Mouse (Mus musculus) gastrocnemius, postnatal 4 days (tissue): ENCODE results near the gene Kif17. TPM values are rescaled to one million over a fixed set of nuclear protein-coding genes. Genes with fewer than 3 reads are reported as not detected.

ENCODE experiments used
- DNase-seq, 2 experiments: peaks; one replicate each; pipeline ENCODE4 v3.0.0; 2021 to 2022; ENCODE audit warnings: low spot score in 2 of 2, mixed read lengths in 2 of 2
- total RNA-seq, 2 experiments: library from RNA; stranded (reverse); gene quantifications; 2 replicates each; pipeline ENCODE4 v1.2.3; 2021

Gene Kif17
- total RNA-seq, 2 experiments from 2014 or later = 0.34 TPM

GRCm38 (mm10) chr4:138259482-138259881 is 9.2 kb downstream of the Kif17 start:
- DNase-seq = no peak

DNA sequence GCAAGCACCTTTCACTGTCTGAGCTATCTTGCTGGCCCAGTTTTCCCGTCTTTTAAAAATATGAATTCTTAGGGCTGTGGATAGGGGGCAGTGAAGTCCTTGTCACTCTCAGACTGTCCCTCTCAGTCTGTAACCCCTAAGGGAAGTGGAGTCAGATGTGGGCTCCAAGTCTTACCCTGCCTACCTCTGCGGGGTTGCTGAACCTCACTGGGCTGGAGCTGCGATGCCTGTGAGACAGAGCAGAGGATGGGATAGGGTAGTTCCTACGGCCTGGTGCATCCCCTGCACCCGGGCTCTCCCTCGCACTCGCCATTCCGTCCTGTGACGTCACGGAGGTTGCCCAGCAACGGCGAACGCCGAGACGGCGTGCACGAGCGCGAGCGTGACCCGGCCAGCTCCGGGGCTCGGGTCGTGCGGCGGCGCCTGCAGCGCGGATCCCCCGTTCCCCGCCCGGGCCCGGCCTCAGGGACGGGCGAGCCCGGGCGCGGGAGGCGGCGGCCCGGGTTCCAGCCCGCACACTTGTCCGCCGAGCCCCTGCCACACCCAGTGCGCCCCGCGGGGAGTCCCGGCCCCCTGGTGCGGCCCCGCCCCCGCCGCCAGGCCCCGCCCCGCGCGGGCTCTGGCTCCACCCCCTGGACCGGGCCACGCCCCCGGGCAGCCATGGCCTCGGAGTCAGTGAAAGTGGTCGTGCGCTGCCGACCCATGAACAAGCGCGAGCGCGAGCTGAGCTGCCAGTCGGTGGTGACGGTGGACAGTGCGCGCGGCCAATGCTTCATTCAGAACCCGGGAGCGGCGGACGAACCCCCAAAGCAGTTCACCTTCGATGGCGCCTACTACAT is 11.8 kb downstream of the Kif17 start:
- peak; percentile 82 to 88 for DNase-seq

GRCm38 (mm10) chr4:138267869-138268268 is 17.6 kb downstream of the Kif17 start:
- DNase-seq = no peak

DNA sequence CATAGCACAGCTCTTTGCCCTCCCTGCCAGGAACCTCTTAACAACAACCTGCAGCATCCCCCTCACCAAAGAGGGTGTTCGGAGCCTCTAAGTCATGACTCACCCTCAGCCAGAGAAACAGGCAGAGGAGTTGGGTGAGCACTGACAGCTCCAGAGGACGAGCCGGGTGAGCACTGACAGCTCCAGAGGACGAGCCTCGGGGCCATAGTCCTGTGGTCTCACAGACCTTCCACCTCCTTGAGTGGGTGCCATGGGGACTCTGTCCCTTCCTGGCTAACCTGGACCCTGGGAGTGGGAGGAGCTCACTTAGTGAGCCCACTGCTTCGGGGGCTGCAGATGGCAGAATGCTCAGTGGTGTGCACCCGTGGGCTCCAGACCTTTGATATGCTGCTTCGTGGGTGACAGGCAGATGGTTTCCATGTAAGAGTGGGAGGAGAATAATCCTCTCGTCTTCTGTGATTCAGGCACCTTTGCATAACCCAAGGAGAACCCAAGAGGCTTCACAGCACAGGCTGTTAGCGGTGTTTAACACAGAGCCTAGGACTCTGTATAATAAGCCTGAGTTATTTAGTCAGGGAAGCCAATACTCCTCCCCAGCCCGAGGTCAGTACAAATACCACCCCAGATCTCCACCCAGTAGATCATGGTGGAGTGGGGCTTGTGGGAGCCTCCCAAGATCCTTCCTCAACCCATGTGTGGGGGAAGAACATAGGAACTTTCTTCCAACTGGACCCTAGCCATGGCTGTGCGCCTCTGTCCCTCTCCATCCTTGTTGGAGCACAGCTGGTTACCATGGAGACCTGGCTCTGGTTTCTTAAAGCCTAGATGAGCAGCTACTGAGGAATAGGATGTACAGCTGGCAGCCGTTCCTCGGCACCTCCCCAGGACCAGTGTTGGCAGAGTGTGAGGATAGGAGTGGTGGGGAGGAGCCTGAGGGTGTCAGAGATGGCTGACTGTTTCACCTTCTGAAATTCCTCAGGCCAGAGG is 22.1 kb downstream of the Kif17 start:
- DNase-seq = peak in 1 of 2 experiments; percentile 53

DNA sequence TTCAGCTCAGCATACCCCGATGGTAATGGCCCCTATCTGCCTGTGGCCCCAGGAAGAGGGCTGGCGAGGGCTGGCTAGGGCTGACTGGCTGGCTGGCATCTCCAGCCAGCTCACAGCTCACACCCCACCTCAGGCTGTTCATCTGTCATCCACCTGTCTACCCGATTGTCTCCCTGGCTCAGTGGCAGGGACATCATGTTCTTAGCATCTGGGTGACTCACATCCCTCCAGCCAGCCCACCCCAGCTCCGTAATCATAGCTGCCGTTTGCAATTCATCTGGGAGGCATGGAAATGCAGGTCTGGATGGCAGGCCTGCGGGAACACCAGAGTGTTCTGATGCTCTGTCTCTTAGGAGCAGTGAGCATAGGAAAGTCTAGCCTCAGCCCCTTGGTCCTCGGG is 28.1 kb downstream of the Kif17 start:
- no peak for DNase-seq

DNA sequence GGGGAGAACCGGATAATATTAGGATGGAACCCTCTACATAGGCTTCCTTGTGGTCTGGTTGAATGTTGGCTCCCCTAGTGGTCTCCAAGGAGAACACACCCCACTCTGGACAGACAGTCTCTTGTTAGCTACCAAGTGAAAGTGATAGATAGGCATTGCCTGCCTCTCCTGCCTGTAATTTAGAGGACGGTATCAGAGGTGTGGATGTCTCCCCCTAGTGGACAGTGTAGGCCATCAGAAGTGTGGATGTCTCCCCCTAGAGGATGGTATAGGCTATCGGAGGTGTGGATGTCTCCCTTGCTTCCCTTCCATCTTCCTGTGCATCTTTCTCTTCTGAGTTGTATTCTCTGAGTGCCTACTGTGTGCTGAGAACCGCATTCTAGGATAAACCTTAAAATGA is 32.6 kb downstream of the Kif17 start:
- DNase-seq = peak in 1 of 2 experiments; percentile 46

DNA sequence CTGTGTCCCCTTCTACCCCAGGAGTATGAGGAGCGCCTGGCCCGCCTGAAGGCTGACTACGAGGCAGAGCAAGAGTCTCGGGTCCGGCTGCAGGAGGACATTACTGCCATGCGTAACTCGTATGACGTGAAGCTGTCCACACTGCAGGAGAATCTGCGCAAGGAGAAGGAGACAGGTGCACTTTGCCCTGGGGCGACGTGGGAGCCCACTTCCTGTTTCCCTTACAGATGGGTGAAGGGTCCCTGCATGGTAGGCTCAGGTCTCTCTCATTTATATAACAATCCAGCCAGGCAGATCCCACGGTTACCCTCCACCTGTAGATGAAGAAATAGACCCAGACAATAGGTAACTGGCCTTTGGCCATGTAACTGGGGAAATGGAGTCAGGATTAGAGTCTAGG is 36.2 kb downstream of the Kif17 start:
- DNase-seq = no peak

- no peak for DNase-seq
These were observed 38.5 kb downstream of the Kif17 start for GRCm38 (mm10) chr4:138288691-138289090.

GRCm38 (mm10) chr4:138292028-138292427 is 41.8 kb downstream of the Kif17 start:
- DNase-seq = no peak

GRCm38 (mm10) chr4:138293261-138293948 is 43.2 kb downstream of the Kif17 start:
- no peak for DNase-seq

DNA sequence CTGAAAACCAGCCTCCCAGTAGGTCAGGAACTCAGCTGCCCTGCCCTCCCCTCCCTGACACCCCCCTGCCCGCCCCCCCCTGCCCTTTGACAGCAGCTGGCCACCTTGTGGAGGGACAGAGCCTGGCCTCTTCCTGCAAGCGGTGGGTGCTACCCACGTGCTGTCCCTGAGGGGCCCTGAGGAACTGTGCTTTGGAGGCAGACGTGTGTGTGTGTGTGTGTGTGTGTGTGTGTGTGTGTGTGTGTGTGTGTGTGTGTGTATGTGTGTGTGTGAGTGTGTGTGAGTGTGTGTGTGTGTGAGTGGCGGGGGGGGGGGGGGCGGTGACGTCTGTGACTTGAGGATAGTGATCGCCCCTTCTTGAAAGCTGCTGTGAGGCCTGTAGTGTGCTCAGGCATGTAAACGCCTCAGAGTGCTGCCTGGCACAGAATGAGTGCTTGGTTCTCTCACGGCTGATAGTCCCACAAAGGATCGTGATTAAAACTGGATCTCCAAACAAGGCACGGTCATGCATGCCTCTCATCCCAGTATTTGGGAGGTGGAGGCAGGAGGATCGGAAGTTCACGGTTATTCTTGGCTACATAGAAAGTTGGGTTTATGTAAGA is 43.8 kb downstream of the Kif17 start:
- DNase-seq = no peak

DNA sequence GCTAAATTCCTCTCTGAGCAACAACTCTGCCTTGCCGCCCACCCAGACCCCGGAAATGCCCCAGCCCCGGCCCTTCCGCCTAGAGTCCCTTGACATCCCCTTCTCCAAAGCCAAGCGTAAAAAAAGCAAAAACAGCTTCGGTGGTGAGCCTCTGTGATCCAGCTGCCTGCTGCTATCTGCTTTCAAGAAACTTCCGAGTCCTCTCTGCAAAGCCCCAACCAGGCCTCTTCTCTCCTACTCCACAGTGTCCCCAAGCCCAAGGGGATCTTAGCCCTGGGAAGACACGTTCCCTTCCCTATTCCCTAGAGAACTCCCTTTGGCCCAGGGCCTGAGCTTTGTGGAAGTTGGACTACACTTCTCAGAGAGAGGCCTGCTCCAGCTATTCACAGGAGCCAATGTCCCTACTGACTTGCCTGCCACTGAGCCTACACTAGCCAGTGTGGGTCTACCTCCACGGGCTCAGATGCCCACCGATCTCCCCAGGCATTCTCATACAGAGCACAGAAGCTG is 51.1 kb downstream of the Kif17 start:
- DNase-seq = no peak

- no peak for DNase-seq
These were observed 52.8 kb downstream of the Kif17 start for GRCm38 (mm10) chr4:138303011-138303410.

DNA sequence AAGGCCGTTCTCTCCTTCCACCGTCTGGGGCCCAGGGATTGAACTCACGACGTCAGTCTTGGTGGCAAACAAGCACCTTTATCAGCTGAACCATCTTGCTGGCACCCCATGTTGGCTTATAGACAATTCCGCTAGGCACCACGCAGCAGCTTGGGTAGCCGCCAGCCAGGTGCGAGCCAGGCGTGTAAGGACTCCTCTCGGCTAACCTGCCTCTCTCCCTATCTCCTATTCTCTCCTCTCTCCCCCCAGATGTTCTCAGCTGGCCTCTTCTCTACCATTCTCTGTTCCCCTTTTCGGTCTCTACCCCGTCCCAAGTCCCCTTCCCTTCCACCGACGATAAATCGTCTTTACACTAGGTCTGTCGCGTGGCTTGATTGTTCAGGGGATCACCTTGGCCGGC is 53.5 kb downstream of the Kif17 start:
- no peak for DNase-seq

DNA sequence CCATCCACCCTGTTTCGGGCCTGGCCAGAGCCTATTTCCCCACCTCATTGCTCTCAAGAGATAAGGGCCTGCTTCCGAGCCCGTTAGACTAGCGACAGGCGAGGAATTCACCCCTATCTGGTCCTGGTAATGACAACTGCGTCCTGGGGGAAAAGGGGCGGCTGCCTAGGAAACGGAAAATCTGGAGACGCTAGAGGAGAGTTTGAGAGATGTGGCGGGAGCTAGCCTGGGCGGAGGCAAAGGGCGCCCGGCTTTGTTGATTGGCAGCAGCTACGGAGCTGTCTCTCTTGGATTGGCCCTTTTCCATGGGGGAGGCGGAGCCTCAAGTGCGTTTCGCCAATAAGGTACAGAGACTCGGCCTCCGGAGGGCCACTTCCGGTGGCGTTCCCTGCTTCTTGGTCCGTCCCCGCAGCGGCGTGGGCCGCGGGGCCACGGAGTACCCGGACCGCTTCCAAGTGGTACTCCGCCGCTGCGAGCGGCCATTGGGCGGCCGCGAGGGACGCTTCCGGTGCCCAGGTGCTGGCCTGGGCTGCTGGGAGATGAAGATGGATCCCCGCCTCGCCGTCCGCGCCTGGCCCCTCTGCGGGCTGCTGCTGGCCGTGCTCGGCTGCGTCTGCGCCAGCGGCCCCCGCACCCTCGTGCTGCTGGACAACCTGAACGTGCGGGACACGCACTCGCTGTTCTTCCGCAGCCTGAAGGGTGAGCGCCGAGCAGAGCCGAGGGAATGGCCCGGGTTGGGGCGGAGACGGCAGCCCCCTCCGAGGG is 54.3 kb downstream of the Kif17 start, which contains the start of gene Ddost:
Gene Ddost (plus strand): TSS at position 391 of the 765 bp plus-strand sequence.
- peak; percentile 92 to 98 for DNase-seq

DNA sequence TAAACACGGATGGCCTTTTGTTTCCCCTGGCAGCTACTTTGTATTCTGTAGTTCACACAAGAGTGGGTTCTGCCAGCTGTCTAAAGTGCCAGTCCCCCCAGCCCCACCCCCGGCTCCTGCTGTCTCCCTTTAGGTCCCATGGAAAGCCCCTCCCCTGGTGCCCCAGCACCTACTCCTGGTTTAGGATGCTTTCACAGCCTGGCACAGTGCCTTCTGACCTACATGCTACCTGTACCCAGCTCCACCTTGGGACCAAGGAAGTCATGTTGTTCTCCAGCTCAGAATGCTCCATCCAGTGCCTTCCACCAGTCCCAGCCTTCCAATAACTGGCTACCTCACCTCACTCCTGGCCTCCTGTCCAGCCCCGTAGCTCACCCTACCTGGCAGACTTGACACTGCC is 56.8 kb downstream of the Kif17 start:
- no peak for DNase-seq

- DNase-seq = no peak
These were observed 57.5 kb downstream of the Kif17 start for GRCm38 (mm10) chr4:138307739-138308138.

GRCm38 (mm10) chr4:138310311-138310910 is 60.2 kb downstream of the Kif17 start:
- no peak for DNase-seq

GRCm38 (mm10) chr4:138311595-138311994 is 61.4 kb downstream of the Kif17 start:
- DNase-seq = no peak
